Mouse (Mus musculus) cerebellum, adult (tissue): Measurements from ENCODE around the gene Vtcn1.
"Not testable (repeated sequence)": the region's sequence is repeated elsewhere in the genome, so short reads cannot be mapped to it uniquely, and the experiment has no call there.

Experiments
- ATAC-seq: cut with Nextera tagmentation; 2 replicates; pipeline ENCODE4 v1.9.2; 2017; ENCODE audit warnings: mild to moderate bottlenecking, moderate library complexity, mixed read lengths; ENCODE audit not compliant: insufficient number of reproducible peaks, low FRiP score, low TSS enrichment

Gene Vtcn1

DNA sequence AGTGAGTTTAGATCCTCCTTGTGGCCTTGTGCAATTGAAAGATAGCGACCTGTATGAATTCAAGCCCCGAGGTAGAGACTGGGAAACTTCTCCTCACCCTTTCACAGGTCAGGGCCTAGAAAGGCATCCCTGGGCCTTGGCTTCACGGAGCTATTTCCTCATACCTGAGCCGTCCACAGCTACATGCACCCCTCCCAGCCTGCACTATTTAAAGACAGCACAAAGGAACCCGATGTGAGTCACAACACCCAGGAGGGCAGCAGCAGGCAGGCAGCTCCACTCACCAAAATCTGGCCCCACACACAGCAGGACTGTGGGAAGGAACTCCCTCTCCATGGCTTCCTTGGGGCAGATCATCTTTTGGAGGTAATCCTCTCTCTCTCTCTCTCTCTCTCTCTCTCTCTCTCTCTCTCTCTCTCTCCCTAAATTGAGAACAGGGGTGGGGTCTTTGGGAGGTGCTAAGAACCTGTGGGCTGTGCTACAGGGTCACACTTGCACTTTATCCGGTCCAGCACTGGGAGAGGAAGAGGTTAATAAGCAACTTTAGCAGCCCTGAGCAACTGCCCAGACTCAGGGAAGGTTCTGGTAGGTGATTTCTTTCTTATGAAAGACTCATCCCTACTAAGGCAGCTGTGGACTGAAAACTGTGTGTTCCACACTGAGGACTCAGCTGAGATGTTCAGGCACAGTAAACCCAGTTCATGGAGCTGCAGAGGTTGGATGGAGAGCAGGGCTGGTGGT, at the start of gene Vtcn1:
Vtcn1 (plus strand) TSS at position 235 of the 741 bp plus-strand sequence.
- no peak for ATAC-seq

DNA sequence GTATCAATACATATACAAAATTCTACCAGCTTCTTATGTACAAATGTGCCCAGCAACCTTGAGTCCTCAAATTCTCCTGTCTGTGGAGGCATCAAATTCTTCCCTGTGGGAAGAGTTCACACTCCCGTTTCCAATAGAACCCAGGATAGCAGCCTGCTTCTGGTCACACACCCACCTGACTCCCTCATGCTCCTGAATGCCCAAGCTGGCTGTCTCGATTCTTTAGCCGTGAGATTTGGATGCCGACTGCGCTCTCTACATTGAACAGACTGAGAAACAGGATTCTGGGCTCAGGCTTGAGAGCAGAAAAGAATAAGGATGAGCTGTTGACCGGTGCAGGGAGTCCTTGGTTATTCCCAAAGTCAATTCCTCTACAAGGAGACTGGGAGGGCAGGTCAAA, 48.3 kb upstream of the Vtcn1 start:
- no peak for ATAC-seq

DNA sequence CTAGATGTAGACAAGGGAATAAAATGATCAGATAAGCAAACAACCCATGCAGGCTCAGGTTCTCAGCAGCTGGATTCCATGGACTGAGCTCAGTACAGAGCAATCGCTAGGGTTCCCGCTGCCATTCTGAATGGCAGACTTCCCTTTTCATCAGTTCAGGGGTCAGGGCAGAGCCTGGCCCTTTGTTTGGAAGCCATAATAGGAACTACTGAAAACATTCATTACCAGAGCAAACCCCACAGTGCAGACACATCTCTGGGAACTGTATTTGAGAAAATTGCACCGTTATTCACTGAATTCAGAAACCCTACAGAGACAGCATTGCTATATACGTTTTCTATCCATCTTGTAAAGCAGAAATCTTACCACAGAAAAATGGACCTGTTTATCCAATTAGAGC, 47.7 kb upstream of the Vtcn1 start:
- no peak for ATAC-seq

DNA sequence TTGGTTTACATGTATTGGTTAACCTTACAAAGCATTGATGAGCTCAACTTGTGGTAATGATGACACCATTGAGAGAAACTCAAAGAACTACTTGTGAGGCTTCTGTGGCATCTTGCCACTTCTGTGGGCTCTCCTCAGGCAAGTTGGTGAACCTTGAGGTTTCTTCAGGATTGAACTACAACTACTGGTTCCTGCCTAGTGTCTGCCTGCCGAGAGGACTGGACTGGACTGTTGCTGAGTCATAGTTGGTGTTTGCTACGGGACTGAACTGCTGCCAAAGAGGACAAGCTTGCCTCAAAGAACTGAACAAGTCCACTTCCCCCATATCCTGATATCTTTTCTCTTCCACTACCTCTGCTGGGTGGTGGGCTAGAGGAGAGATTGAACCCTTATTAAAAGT, 39.2 kb upstream of the Vtcn1 start:
- ATAC-seq, result no peak

DNA sequence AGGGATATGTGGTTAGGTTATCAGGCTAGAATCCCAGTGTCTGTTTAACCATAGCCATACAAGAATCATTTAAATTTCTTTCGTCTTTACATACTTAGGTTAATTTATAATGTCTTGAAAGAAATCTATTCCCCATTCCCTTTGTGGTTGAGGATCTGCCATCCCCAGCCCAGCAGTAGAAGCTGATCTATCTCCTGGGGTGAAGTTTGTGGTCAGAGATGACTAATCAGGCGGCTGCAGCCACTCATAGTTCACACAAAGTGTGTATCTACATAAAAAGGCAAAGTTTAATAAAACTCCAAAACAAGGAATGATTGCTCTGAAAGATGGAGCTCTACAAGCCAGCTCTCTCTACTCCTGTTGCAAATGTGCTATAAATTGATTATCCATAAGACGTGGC, 33.6 kb upstream of the Vtcn1 start:
- ATAC-seq, result no peak

DNA sequence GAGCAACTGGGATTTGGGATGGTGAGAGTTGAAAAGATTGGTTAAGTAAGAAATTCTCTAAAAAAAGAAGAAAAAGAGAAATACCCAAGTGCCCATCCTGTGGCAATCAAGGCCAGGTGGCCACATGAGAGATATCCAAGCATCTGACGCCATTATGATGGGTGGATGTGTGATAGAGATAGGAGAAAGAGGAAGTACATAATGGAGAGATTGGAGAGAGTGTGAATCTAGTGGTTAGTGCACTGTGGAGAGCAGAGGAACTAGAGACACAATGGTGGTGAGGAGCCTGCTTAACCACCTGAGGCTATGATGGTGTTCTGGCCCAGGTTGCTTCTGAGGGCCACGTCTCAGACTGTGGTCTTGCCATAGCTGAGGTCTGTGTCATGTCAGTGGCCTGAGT, 31.9 kb upstream of the Vtcn1 start:
- ATAC-seq, result no peak

DNA sequence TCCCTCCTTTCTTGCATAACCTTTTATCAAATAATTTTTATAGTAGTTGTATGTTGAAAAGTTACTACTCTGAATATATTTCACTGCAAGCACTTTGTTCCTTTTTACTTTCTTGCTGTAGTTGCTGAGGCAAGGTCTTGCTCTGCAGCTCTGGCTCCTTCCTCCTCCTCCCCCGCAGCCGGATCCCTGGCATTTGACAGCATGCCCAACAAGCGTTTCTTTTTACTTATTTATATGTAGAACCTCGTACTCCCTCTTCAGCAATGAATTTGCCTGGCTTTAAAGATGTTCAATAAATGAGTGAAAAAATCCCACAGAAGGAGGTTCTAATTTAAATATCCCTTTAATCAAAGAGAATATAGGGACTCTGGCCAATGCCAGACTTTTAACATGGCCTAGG, 28.7 kb upstream of the Vtcn1 start:
- ATAC-seq, result no peak

DNA sequence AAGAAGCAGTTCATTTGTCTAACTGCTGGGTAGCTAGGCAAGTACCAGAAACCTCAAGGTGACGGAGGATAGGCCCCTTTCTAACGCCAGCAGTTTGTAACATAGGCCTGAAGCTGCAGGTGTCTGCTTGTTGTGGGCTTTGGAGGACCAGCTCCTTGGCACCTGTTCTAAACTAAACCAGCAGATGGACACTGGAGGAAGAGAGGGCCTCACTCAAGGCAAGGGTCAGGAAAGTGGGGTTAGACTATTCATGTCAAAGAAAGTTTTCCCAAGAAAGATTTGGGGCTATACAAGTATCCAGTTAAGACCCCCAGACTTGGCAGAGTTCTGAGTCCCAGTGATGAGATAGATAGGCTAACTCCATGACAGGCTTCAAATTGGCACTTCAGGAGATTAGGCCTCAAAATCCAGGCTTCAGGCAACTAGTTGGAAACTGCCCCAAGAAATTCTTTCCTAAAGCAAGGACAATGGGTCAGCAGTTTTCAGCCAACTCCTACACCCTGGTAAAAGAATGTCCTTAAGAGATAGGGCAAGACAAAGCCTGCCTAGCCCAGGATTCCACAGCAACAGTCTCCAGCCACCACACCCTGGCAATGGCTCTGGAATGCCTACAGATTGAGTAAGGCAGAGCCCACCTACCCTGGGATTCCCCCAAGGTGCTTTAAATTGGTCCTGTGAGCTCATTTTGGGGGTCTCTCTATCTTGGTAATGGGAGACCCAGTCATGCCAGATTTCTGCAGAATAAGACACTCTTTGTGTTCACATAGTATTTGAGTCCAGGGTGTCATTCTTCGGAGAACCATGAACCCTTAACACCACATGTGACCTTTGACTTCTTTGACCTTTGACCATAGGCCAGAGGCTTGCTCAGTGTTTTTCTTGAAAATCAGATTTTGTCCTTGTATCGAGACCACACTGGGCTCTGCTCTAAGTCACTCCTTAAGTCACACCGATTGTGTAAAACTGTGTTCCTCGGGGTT, 27.8 kb upstream of the Vtcn1 start:
- no peak for ATAC-seq

DNA sequence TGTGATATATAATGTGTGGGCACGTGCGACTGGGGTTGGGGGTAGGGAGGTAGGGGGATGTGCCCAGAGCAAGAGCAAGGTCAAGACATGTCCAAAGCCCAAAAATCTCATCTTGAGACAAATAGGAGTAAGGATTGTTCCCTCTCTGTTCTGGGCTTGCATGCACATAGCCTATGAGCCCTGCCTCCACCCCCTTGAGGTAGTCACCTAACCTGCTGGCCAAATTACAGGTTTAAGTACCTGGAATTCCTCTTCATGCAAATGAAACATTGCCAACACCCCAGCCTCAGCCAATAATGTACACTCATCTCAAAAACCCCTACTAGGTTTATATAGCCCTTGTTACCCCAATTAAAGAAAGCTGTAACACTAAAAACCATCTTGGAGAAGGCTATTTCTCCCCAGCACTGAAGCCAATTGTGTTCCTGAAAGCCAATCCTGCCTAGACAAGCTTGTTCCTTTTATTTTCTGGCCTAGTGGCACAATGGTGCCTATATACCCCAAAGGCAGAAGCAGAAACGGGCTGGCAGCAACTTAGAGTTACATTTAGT, 26.3 kb upstream of the Vtcn1 start:
- ATAC-seq, result no peak

DNA sequence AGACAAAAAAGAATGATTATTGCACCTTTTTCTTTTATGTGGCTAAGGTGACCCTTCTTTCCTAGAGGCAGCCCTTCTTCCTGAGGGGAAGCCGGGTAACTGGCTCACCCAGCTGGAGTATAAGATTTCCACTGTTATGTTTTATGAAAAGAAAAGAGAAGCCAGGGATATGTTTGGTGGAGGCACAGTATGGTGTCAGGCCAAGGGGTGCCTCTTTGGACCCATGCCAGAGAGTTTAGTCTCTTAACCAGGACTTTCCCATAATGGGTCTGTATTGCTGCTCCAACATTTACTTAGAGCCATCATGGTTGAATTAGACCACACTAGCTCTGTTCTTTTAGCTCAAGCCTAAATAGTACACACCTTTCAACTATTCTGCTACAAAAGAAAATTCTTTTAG, 20.3 kb upstream of the Vtcn1 start:
- no peak for ATAC-seq

DNA sequence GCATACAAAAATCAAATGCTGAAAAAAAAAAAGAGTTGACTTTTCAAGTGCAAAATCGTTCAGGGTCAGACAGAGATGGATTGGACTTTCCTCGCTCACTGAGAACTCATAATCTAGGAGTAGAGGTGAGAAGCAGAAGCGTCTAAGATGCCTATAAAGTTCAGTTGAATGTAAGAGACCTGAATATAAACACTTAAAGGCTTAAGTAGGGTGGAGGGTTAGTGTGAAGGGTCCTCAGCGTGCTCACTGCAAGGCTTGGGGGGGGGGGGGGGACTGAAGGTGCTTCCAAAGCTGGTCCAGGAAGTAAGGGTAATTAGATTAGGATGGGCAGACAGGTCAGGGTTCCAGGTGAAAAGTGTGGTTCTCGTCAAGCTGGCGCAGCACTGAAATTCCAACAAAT, 19.3 kb upstream of the Vtcn1 start:
- ATAC-seq, result no peak

DNA sequence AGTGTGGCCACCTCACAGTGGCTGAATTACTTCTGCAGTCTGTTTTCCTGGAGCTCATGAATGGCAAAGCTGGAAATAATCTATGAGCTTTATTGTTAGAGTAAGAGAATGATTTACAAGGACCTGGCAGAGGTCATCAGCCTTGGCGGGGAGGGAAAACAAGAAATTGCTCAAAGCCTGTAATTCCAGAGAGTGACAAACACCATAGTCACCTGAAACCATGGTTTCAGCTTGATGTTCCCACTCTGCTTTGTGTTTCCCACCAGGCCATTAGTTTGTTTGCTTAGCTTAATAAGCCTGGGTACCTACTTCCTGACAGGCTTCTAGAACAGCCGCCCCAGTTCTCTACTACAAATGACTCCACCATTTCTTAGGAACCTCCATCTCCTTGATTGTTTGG, 14.8 kb upstream of the Vtcn1 start:
- ATAC-seq, result no peak

DNA sequence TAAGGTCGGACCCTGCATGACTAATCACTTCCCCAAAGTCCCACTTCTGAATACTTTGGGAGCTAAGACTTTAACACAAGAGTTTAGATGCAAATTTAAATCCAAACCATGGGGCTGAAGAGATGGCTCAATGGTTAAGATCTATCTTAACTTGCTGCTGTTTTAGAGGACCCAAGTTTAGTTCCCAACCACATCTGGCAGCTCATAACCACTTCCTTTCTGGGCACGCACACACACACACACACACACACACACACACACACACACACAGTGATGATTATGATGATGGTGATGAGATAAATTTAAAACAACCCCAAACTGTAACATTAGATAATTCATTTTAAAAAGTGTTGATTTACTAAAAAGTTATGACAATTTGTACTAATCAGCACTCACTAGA, 13.4 kb upstream of the Vtcn1 start:
- ATAC-seq, result no peak

DNA sequence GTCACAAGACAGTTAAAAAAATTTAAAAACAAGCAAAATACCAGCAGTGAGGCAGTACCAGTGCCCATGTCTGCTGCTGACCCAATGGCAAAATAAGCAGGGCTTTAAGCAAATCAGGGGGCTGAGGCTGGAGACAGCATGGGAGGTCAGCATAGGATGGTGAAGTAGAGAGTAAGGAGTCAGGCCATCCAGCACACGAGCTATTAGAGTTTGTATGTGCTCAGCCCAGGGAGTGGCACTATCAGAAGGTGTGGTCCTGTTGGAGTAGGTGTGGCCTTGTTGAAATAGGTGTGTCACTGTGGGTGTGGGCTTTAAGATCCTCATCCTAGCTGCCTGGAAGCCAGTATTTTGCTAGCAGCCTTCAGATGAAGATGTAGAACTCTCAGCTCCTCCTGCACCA, 9.8 kb upstream of the Vtcn1 start:
- ATAC-seq, result not testable (repeated sequence)

DNA sequence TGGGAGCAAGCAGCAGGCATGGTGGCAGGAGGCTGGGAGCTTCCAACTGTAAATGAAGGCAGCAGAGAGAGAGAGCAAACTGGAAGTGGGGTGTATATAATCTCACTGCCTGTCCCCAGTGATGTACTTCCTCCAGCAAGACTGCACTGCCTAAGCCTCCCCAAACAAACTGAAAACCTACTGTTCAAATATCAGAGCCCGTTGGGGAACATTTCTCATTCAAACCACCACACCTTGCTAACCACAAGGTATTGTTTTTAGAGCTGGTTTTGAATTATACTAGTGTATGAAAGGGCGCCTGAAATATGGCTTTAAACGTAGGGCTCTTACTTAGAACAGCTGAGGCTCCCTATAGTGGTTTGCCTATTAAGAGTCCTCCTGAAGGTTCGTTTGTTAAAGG, 6.5 kb upstream of the Vtcn1 start:
- no peak for ATAC-seq

DNA sequence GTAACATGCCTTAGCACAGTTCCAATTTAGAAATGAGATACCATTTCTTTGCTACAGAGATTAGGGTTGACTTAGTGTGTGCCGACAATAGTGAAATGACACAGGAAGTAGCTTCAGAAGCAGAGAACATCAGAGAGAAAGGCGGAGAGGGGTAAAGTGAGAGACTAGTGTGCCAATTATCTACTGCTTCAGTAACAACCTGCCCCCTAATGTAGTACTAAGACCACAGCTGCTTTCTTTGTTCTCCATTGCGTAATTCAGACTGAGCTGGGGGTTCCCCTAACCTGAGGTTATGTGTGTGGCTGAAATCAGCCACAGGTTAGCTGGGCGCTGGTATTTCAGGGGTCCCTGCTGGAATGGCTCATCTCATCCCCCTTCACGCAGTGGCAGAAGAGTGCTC, 5.7 kb upstream of the Vtcn1 start:
- ATAC-seq, result no peak

DNA sequence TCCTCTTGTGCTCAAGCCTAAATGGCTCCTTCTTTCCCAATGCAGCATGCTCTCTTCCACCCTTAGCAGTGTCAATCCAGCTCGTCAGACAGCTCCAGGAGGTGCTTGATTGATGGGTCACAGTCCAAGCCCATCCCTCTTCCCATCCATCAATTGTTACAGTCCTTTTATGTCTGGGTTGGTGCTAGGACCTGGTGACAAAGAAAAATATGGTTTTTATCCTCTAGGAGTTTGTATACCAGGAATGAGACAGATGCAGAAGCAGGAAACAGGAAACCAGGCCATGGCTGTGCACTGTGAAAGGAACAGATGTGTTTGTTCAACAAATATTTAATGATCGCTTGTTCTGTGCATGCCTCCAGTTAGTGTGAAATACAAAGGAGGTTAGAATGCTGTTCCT, 4.4 kb upstream of the Vtcn1 start:
- ATAC-seq, result no peak

DNA sequence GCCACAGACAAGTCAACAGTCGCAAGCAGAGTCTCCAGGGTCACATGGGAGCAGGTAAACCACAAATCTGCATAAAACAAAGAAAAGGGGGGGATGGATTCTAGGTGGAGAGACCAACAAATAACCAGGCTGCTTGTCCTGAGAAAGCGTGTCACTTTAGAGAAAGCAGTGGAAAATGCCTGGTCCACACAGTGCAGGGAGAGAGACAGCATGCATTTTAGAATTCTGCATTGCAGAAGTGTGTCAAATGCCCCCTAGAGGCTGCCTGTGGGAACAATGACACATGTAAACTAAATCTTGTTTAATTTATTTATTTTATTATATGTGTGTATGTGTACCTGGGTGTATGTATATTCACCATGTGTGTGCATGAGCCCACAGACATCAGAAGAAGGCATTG, 4.0 kb upstream of the Vtcn1 start:
- no peak for ATAC-seq

DNA sequence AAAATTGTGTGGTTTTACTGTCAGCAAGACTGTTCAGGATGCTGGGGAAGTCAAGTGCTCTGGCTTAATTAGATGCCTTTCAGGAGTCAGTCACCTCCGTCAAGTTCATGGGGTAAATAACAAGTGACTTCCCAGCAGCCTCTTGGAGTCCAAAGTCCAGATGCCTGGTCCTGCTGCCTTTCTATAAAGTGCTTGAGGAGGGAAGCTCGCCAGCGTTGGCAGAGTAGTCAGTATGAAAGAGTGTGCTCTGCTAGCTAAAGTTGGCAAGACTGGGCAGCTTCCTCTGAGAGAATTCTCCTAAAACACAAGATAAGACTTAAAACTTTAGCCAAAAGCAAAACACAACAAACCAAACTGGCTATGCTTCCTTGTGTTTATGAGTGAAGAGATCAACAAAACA, 18.5 kb downstream of the Vtcn1 start:
- no peak for ATAC-seq

DNA sequence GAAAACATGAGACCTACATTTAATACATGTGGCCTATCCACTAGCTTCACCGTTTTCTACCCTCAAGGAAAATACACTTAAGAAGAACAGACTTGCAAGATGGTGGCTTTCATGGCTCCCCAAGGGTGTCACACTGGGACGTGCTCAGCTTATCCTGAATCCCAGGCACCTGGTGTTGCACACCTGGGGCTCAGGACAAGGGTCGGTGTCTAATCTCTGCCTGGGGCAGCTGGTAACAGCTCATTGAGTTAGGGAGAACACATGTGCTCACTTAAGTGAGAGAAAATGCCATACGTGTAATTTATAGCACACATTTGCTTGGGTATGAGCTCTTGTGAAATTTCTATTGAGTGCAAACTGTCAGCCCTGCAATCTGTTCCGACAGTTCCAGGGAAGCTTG, 19.1 kb downstream of the Vtcn1 start:
- no peak for ATAC-seq

DNA sequence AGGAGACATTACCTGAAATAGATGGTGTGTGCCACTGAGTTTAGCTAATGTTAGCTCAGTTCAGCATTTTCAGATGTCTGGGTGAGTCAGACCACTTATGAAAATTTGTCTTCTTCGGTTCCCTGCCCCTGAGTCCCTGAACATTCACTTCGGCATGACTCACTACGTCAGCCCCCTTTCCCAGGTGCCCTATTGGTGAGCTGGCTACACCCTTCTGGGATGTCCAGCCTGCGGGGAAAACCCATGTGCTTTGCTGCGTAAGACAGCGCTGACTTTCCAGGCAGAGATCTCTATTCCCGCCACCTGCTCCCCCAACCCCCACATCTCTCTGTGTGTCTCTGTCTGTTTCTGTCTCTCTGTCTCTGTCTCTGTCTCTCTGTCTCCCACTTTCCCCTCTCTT, 23.1 kb downstream of the Vtcn1 start:
- ATAC-seq, result no peak
